Mouse (Mus musculus) thymus, postnatal 14 days (tissue): ENCODE results near the gene Dnajc11.

Experiments used
- DNase-seq: peaks from one replicate; pipeline ENCODE4 v3.0.0; 2021

The Dnajc11 gene

DNA sequence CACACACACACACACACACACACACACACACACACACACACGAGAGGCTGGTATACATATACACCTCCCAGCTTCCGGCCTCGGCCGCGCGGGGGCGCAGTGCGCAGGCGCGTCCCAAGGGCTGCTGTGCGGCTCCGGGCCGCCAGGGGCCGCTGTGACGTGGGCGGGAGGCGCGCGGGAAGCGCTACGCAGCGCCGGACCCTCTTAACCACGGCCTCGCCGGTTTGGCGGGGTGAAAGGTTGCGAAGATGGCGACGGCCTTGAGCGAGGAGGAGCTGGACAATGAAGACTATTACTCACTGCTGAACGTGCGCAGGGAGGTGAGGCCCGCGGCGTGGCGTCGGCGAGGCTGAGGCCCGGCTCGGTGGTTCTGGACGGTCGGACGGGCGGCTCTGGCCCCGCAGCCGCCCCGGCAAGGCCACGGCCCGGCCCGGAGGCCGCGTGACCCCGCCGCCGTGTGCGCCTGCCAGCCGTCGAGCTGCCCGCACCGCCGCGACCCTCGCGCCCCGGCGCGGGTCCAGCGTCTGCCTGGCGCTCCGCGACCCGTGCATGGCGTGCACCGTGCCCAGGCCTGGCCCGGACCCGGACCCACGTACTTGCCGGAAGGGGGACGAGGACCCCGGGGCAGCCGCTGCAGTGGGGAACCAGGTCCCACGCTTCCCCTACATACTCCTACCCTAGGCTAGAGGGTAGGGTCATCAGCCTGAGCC lies at the start of gene Dnajc11:
TSS of gene Dnajc11 (plus strand) at position 187 of the 710 bp plus-strand sequence.
- DNase-seq = peak; percentile 94

DNA sequence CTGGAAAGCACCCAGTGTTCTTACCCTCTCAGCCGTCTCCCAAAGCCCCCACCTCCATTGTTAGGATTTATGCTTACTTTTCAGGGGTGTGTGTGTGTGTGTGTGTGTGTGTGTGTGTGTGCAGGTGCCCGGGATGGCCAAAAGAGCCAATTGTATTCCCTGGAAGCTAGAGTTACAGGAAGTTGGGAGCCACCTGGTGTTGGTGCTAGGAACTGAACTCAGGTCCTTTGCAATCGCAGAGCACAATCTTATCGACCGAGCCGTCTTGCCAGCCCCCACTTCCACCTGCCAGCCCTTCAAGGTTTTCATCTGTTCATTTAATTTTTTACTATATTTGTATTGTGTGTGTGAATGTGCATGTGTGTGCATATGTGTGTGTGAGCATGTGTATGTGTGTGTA lies 40.2 kb upstream of the Dnajc11 start:
- DNase-seq = no peak

DNA sequence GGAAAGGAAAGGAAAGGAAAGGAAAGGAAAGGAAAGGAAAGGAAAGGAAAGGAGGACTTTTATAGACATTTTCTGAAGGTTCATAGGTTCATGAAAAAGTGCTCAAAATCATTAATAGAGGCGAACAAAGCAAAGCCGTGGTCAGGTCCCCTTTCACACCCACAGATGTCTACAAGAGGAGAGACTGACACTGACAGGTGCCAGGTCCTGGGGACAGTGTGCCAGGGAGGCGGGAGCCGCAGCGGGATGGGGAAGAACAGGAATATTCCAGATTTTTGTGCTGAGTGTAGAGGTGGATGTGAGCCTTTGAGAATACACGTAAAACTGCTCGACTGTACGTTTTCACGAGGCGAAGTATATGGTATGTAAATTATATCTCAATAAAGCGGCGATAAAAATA lies 38.6 kb upstream of the Dnajc11 start:
- DNase-seq = no peak

DNA sequence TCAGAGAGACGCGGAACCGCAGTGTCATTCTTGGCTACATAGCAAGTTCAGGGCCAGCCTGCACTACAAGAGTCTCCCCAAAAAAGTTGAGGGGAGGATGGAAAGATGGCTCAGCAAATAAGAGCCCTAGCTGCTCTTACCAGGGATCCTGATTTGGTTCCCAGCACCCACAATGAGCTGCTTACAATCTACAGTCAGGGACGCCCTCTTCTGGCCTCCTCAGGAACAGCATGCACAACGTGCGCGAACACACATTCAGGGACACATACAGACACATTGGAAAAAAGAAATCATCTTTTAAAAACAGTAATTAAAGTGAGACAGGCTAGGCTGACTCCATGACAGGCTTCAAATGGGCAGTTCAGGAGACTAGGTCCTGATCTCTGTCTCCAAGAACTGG lies 37.9 kb upstream of the Dnajc11 start:
- DNase-seq = no peak

DNA sequence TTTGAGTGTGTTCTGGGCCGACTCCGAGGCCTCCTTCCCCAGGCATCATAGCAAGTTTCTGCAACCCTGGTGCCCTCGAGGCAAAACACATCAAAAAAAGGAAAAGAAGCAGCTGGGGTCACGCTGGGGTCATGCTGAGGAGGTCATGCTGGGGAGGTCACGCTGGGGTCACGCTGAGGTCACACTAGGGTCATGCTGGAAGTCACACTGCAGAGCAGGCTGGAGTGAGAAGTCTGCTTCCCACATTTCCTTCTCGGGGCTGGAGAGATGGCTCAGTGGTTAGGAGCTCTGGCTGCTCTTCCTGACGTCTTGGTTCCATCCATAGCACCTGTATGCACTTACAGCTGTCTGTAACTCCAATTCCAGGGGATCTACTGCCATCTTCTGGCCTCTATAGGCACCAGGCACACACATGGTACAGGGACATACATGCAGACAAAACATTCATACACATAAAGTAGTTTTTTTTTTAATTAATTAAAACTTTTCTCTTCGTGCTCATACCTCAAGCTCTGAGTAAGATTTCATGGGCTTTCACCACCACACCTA lies 36.3 kb upstream of the Dnajc11 start:
- DNase-seq = no peak

DNA sequence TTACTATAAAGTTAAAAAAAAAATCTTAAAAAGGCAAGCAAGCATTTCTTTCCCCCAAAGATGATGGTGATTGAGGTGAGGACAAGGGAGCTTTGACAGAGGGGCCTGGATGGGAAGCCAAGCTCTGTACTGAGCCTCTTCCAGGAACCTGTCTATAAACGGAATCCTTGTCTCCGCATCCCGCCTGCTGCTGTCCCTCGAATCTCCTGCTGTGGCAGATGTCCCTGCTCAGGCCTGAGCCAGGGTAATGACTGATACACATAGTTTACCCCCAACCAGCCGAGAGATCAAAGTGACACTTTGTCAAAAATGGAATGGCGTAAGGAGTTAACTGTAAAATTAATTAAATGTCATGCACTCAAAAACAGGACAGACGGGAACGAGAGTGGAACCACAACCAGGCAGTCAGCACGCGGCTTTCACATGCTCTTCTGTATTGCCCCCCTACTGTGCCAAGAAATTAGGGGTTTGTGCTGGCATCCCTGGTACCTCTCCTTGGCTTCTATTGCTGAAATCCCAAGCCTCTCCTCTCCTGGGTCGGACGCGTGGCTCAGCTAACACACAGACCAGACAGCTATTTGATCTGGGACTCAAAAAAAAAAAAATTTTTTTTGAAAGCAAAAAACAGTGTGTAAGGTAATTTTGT lies 34.8 kb upstream of the Dnajc11 start:
- DNase-seq = no peak

DNA sequence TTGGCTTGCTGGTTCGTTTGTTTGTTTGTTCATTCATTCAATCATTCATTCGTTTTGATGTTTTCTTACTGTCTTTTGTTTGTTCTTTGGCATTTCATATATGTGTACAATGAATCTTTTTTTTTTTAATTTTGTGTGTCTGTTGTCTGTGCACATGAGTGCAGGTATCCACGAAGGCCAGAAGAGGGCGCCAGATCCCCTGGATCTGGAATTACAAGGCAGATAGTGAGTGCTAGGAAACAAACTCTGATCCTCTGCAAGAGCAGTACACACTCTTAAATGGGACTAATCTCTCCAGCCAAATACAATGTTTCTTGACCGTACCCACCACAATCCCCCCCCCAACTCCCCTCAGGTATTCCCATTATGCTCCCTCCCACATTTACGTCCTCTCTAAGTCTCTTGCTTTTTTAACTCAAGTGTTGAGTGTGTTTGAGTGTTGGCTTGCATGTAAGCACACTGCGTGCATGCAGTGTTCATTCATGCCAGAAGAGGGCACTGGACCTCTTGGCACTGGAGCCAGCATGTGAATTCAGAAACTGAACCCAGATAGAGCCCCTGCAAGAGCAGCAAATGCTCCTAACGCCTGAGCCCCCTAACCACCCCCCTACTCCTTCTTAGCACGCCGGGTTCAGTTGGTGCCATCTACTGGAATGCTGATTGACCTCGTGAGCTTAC lies 33.6 kb upstream of the Dnajc11 start:
- no peak for DNase-seq

DNA sequence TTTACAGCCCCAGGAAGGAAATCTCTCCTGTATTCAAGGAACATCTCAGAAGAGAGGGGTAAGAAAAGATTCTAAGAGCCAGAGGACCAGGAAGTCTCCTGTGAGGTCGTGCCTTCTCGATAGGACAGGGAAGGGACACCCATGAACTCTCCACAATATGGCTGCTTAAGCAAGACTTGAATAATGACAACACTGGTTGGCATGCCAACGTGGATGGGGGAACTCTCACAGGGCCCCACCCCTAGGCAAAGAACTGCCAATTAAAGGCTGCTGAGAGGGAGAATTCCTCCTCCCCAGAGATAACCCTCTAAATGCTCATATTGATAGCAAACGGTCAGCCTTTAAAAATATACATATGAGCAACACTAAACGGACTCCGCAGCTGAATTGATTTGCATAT lies 32.8 kb upstream of the Dnajc11 start:
- DNase-seq = no peak

DNA sequence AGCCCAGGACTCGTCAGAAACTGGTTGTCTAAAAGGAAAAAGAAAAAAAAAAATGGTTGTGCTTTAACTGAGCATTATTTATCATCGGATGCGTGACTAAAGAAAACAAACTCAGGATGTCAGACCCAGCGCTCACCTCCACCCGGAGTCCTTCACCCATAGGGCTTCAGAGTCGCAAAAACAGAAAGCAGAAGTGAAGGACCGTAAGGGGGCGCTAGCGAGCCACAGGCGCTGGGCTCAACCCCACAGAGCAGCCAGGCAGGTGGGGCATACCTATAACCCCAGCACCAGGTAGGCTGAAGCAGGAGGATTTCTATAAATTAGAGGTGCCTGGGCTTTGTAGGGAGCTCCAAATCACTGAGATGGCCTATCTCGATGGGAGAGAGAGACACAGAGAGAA lies 32.1 kb upstream of the Dnajc11 start:
- DNase-seq = no peak

DNA sequence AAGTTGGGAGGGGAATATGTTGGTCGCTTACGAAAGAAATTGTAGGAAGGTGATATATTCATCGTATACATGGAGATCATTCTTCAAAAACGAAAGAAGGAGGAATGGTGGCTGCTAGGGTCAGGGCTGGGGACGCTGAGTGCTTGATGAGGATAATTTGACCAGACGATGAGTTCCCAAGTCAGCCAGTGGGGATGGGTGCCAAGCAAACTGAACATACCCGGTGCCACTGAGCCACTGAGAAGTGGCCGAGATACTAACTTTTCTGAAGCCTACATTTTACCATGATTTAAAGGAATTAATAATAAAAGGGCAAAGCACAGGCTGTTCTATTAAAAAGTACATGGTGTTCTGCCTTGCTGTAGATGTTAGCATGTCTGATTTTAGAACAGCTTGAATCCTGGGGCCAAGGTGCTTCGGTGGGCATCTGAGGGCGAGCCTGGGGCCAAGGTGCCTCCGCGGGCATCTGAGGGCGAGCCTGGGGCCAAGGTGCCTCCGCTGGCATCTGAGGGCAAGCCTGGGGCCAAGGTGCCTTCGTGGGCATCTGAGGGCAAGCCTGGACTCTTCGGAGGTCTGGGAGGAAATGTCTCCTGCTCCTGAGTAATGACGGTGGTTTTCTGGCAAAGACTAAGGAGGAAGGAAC lies 31.3 kb upstream of the Dnajc11 start:
- DNase-seq = no peak

DNA sequence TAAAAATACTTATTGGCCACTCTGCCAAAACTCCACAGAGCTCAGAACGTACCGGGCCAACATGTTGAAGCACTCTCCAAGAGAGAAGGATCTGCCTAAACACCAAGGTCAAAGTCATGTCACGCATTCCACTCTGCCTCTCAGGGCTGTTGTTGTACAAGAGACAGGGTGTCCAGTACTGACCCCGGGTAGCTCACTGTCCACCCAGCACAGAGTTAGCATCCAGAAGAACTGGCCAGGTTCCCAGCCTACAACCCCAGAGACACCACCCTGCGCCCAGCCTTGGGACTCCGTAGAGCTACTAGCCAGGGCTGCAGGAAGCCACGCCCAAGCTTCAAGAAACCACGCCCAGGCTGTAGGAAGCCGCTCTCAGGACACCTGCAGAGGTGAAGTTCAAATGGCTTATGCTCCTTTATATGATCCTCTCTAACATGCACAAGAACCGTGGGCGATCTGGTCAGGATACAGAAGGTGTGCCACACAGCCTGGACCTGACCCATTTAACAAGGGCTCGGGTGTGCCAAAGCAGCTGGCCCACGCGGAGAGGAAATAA lies 30.7 kb upstream of the Dnajc11 start:
- peak; percentile 6 for DNase-seq

DNA sequence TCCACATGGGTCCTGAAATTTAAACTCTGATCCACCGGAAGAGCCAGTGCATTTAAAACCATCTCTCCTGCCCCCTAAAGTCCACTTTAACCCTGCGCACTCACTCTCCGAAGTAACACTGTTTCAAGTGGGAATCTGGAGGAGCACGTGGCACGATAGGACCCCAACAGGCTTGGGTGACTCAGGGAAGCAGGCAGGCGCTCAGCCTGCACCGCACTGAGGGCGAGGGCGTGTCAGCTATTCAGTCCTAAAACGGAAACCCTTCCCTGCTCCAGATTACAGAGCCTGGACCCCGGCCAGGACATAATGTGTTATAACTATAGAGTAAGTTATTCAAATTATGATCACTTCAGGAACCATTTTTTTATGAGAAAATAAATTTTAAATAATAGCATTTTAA lies 29.4 kb upstream of the Dnajc11 start:
- no peak for DNase-seq

DNA sequence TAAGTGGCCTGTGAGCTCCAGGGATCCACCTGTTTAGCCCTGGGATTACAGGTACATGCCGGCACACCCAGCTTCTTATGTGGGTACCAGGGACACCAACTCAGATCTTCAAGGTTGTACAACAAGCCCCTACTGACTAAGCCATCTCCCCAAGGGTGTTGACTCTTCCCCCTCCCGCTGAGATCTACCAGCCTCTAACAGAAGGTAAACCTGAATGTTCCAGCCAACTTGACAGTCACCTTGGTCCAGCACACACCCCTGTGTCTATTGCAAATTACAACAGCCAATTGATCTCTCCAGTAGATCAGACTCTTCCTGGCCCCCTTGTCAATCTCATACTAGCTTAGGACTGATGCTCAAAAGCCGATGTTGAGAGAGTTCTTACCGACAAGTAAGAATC lies 27.9 kb upstream of the Dnajc11 start:
- DNase-seq = no peak

DNA sequence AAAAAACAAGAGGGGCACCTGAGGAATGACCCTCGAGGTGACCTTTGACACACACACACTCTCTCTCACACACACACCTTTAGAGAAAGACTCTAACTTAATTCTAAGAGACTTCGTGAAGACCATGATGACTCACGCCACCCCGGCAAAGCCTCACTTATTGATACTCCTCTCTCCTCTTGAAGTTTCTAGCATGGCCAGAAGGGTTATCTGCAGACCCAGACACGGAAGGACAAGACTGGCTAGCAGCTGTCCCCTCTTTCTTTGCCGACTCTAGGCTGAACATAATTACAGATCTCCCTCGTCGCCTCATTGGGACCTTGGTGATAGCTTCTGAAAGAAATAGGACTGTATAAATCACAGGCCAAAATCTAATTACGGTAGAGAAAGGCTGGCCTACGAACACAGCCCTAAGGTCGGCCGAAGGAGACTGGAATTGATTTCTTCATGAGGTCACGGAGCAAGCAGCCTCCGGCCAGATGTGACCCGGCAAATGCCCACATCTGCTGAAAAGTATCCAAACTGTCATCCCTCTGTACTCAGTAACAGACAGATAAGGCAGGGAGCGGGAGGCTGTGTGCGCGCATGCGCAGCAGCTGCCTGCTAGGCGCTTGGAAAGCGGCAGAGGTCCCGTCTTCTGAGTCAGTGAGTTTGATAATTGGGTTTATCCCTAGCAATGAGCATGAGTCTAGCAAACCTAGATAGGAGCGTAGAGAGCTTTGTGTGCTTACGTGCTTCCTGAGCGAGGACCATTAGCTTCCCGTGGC lies 25.7 kb upstream of the Dnajc11 start:
- DNase-seq = no peak

DNA sequence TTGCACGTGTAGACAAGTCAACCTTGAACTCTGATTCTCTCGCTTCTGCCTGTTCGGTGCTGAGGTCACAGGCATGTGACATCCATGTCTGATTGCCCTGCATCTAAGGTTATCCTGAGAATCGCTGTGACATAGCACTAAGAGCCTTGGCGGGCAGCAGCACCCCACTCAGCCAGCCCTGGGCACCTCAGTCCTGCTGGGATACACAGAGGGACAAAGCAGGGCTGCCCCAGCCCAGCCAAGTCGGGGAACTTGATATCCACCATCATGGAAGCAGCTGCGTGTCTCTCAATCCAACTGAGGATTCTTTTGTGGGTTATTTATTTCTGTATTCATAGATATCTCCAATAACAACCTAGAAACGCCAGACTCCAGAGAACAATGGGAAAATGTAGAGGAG lies 24.7 kb upstream of the Dnajc11 start:
- no peak for DNase-seq

DNA sequence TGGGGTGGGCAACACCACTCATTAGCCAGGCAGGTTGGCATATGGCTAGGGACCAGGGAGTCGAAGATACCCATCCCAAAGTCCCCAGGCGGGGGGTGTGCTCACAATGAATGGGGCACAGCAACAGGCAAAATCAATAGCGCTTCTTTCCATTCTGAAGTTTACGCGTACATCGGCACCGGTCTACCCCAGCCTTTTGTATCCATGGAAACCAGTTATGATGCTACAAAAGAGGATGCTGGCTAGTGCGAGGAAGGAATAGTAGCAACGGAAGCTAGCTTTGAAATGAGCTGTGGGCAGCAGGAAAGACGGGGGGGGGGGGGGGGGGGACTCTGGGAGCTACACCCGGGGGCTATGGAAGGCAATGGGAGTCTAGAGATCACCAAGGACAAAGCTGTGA lies 17.2 kb upstream of the Dnajc11 start:
- no peak for DNase-seq

DNA sequence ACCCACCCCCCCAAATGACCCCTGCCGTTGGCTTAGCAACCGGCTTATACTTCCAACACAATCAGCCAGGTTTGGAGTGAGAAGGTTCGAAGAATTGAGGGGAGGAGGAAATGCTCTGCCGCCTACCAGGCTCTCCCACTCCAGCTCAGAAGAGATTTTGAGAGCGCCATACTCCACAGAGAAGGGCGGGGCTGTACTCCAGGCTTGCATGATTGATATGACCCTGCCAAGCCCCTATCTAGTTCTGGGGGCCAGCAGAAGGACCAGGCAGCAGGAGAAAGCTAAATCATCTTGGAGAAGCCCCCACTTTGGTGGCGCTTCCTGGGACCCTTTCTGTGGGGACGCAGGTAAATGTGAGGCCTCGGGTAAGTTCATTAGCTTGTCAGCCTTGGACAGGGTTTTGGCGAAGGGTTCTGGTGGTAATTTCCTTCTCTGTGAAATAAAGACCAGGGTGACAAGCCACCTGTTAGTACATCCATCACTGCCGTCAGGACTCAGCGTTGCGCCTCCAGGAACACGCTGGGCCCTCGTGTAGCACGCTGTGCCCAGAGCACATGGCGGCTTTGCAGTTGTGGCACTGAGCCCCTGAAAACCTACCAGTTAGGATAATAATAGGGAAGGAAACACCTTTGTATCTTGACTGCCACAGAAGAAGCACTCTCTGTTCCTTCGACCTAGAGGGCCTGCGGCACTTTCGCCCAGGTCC lies 14.2 kb upstream of the Dnajc11 start:
- no peak for DNase-seq

DNA sequence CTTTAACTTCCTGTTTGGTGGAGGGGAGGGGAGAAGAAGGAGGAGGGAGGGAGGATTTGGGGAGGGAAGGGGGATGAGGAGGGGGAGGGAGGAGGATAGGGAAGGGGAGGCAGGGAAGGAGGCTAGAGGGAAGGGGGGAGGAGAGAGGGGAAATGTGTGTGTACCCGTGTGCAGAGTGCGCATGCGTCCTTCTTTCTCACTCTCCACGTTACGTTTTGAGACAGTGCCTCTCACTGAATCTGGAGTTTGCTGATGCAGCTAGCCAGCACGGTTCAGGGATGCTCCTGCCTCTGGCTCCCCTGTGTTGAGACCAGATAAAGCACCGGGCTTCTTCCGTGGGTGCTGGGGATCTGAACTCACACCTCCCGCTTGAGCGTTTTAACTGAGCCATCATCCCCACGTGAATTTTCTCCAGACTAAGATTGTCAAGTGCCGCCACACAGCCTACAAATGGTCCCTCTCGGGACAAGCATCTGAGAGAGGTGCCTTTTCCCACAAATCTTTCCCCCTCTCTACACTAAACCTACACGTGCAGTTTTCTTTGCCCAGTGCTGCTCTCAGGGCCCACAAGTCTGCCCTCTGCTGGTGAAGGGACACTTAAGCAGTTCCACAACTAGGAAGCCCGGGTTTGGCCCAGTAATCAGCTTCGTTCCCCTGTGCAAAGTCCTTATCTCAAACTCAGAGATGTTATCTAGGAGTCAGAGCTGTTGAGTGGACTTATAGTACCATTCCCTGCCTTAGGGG lies 13.4 kb upstream of the Dnajc11 start:
- DNase-seq = peak; percentile 39

DNA sequence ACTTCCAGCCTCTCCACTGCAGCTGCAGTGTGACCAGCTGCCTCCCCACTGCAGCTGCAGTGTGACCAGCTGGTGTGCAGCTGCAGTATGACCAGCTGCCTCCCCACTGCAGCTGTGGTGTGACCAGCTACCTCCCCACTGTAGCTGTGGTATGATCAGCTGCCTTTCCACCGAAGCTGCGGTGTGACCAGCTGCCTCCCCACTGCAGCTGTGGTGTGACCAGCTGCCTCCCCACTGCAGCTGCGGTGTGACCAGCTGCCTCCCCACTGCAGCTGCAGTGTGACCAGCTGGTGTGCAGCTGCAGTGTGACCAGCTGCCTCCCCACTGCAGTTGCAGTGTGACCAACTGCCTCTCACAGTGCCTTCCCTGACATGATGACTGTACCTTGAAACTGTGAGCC lies 11.4 kb upstream of the Dnajc11 start:
- DNase-seq = no peak

DNA sequence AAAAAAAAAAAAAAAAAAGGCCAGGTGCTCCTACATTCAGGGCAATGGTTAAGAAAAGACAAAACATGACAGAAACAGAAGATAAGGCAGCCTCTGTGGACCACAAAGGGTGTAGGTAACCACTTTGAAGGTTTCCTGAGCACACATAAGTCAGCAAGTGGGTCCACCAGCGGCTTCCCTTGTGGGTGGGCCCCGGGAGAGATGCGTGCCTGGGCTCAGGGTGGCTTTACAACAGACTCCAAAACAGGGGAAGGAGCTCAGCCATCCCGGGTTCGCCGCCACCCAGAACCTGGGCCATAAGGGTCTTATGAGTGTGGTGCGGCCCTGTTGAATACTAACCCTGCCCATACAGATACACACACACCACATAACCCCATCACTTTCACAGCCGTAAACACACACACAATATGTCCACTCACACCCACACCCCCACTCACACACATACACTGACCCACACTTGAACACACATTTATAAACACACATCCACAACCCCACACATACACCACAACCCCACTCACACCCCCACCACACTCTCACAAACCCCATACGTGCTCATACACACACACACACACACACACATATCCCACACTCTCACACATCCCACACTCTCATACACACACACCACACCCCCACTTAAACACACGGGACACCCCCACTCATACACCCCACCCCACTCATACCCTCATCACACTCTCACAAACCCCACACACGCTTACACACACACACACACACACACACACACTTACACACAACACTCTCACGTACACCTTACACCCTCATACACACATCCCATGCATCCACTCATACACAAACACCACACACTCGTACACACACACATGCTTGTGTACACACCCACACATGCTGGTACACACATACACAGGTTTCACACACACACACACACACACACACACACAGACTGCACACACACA lies 651 bp upstream of the Dnajc11 start:
- peak; percentile 42 for DNase-seq
